Mouse (Mus musculus) liver, adult 2 months (tissue): ENCODE measurements around the gene Tfb2m. TPM values are rescaled to one million over a fixed set of nuclear protein-coding genes. Genes with fewer than 3 reads are reported as not detected.

Source experiments
- DNase-seq: peaks from one replicate; pipeline ENCODE4 v3.0.0-alpha.2; 2011; ENCODE audit warnings: low read depth, low spot score; ENCODE audit errors: extremely low read depth
- H3K27ac ChIP-seq: fragments of 200-500 bp; replicated peaks from 2 replicates; pipeline ENCODE4 v1.5.1; 2012; ENCODE audit warnings: low read depth, mild to moderate bottlenecking, control low read depth, inconsistent platforms, low read length; ENCODE audit not compliant: insufficient read depth
- H3K27me3 ChIP-seq: fragments of 200-500 bp; 2 replicates; pipeline ENCODE4 v1.6.1; 2012; ENCODE audit warnings: mild to moderate bottlenecking, moderate library complexity, low read length, inconsistent platforms; ENCODE audit not compliant: control insufficient read depth, insufficient read depth
- H3K36me3 ChIP-seq: fragments of 200-500 bp; 2 replicates; pipeline ENCODE4 v1.6.1; 2012; ENCODE audit warnings: low read length, inconsistent platforms; ENCODE audit not compliant: control insufficient read depth, insufficient read depth
- H3K4me1 ChIP-seq: fragments of 200-500 bp; 2 replicates; pipeline ENCODE4 v1.6.1; 2011; ENCODE audit warnings: low read length; ENCODE audit not compliant: control insufficient read depth, insufficient read depth
- H3K4me3 ChIP-seq: fragments of 200-500 bp; 2 replicates; pipeline ENCODE4 v1.5.1; 2011; ENCODE audit warnings: low read depth, mild to moderate bottlenecking, control low read depth, low read length, moderate library complexity; ENCODE audit not compliant: insufficient read depth
- H3K79me2 ChIP-seq: fragments of 200-500 bp; 2 replicates; pipeline ENCODE4 v1.6.1; 2012; ENCODE audit warnings: inconsistent platforms, mild to moderate bottlenecking, low read length, moderate library complexity; ENCODE audit not compliant: control insufficient read depth, insufficient read depth
- H3K9ac ChIP-seq: fragments of 200-500 bp; 2 replicates; pipeline ENCODE4 v1.6.1; 2012; ENCODE audit warnings: low read depth, mild to moderate bottlenecking, control low read depth, inconsistent platforms, low read length
- CTCF ChIP-seq: fragments of 200-500 bp; IDR thresholded peaks from 2 replicates; pipeline ENCODE4 v1.5.1; 2011; ENCODE audit warnings: low read depth, low read length, control low read depth
- POLR2A ChIP-seq: fragments of 200-500 bp; IDR thresholded peaks from 2 replicates; pipeline ENCODE4 v1.6.1; 2011; ENCODE audit warnings: low read length, control low read depth; ENCODE audit not compliant: insufficient read depth; ENCODE audit errors: extremely low read depth
- WGBS: fragments of 180-500 bp; shearing (Covaris S2); methylation state at CpG from one replicate; pipeline ENCODE4 v1.1.7; 2018; 5-methylcytosine and 5-hydroxymethylcytosine counted together
- polyA plus RNA-seq: library from polyadenylated mRNA; depleted of rRNA; stranded (reverse); fragments of >200 nt; gene quantifications from 2 replicates; pipeline ENCODE4 v1.2.3, GENCODE M21; 2012
- total RNA-seq: library from RNA; depleted of rRNA; stranded (reverse); fragments of >200 nt; gene quantifications from 2 replicates; pipeline ENCODE4 v1.2.3, GENCODE M21; 2014

The Tfb2m gene
- total and polyA plus RNA-seq, 2 experiments = 8.2 to 21.7 TPM

DNA sequence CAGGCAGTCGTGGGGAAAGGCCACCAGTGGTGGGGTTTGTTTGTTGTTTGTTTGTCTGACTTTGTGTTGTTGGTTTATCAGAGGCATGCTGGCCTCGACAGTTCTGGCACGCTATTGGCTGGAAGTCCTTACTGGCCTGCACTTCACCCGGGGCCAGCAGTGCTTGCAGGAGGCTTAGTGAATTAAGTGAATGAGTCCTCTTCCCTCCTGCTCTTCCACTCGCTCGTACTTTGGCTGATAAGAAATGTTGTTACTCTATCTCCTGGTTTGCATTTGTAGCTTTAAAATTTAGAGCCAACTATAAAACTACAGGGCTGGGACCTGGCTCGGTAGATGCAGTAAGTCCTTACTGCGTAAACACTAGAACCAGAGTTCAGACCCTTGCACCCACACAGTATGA is 34.1 kb upstream of the Tfb2m start:
- H3K4me1 ChIP-seq = peaks cover 2% of the 10 kb centered on the region; the same call in 1 of the 2 replicates
- WGBS = 54% methylated on average over 8 of the region's 8 CpGs
- peaks cover 7% of the 10 kb centered on the region; the same call in 1 of the 2 replicates for H3K79me2 ChIP-seq
- H3K36me3 ChIP-seq = peaks cover 2% of the 10 kb centered on the region; the same call in 1 of the 2 replicates
- H3K4me3 ChIP-seq = no peak overlapping the region
- H3K27me3 ChIP-seq = no peaks in the 10 kb centered on the region
- no peak overlapping the region for H3K27ac ChIP-seq
- no peak for DNase-seq
- no peak overlapping the region for H3K9ac ChIP-seq
- TF ChIP-seq CTCF (no peak), POLR2A (no peak)

- WGBS = 58% methylated on average over 6 of the region's 6 CpGs
- Histone ChIP-seq H3K9ac (no peak overlapping the region), H3K4me1 (peaks cover 2% of the 10 kb centered on the region; the same call in 1 of the 2 replicates), H3K79me2 (peaks cover 10% of the 10 kb centered on the region; the same call in 1 of the 2 replicates), H3K27ac (no peak overlapping the region), H3K27me3 (no peaks in the 10 kb centered on the region), H3K4me3 (no peak overlapping the region), H3K36me3 (peaks cover 2% of the 10 kb centered on the region; the same call in 1 of the 2 replicates)
- no peak for DNase-seq
- TF ChIP-seq CTCF = no peak
- TF ChIP-seq POLR2A = no peak
These were observed 32.6 kb upstream of the Tfb2m start for GRCm38 (mm10) chr1:179578625-179579024.

- DNase-seq = no peak
- Histone ChIP-seq H3K9ac (no peak overlapping the region), H3K36me3 (no peaks in the 10 kb centered on the region), H3K4me1 (peaks cover 17% of the 10 kb centered on the region), H3K79me2 (peaks cover 13% of the 10 kb centered on the region), H3K27ac (no peak overlapping the region), H3K27me3 (no peaks in the 10 kb centered on the region), H3K4me3 (no peak overlapping the region)
- TF ChIP-seq POLR2A = no peak
- 78% methylated on average over 6 of the region's 6 CpGs for WGBS
These were observed 27.7 kb upstream of the Tfb2m start for GRCm38 (mm10) chr1:179573650-179574206.

DNA sequence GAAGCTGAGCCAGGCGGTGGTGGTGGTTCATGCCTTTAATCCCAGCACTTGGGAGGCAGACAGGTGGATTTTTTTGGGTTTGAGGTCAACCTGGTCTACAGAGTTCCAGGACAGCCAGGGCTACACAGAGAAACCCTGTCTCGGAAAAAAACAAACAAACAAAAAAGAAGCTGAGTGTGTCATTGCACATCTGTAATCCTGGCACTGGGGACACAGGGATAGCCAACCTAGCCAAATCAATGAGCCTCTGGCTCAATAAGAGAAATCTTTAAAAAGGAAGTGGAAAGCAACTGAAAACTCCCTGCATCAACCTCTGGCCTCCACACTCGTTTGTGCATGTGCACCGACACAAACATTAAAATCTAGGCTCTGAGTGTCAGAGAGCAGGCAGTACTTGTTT is 25.6 kb upstream of the Tfb2m start:
- WGBS = 17% methylated on average over 4 of the region's 4 CpGs
- Histone ChIP-seq H3K4me1 (peaks cover 20% of the 10 kb centered on the region), H3K27ac (peak overlapping the region; percentile 52), H3K36me3 (no peaks in the 10 kb centered on the region), H3K4me3 (no peak overlapping the region), H3K27me3 (no peaks in the 10 kb centered on the region), H3K79me2 (peaks cover 16% of the 10 kb centered on the region), H3K9ac (no peak overlapping the region)
- TF ChIP-seq POLR2A (no peak), CTCF (no peak)
- peak; percentile 92 for DNase-seq

DNA sequence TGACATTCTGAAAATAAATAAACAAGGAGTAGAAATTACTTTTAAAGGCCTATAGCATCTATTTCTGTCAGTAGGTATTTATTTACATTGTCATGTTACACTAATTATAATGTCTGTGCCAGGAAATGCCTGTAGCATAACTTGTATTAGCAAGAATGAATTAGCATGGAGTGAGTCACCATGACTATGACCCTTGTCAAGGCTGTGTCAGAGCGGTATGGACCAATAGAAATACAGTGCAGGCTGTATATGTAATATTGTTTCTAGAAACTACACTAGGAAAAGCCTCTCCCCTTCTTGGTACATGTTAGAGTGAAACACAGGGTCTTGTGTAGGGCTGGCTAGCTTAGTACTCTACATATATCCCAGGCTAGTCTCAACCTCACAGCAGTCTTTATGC is 24.4 kb upstream of the Tfb2m start:
- H3K27ac ChIP-seq = no peak overlapping the region
- TF ChIP-seq POLR2A (no peak), CTCF (no peak)

GRCm38 (mm10) chr1:179568690-179569398 is 22.8 kb upstream of the Tfb2m start:
- peaks cover 19% of the 10 kb centered on the region for H3K79me2 ChIP-seq
- 34% methylated on average over 4 of the region's 4 CpGs for whole genome bisulfite sequencing
- H3K4me1 ChIP-seq = peaks cover 24% of the 10 kb centered on the region
- no peaks in the 10 kb centered on the region for H3K36me3 ChIP-seq
- H3K4me3 ChIP-seq = no peak overlapping the region
- no peaks in the 10 kb centered on the region for H3K27me3 ChIP-seq
- H3K9ac ChIP-seq = no peak overlapping the region
- H3K27ac ChIP-seq = no peak overlapping the region
- TF ChIP-seq CTCF (no peak), POLR2A (no peak)
- DNase-seq = peak; percentile 85

More for the DNA sequence above, 24.4 kb upstream of the Tfb2m start:
- Histone ChIP-seq H3K27me3 (no peaks in the 10 kb centered on the region), H3K9ac (no peak overlapping the region), H3K4me1 (peaks cover 20% of the 10 kb centered on the region), H3K79me2 (peaks cover 25% of the 10 kb centered on the region), H3K36me3 (no peaks in the 10 kb centered on the region), H3K4me3 (no peak overlapping the region)
- WGBS = 79% methylated on average over 1 of the region's 1 CpGs
- no peak for DNase-seq
